Mouse (Mus musculus): ENCODE data around the gene Apobec4.

GRCm38 (mm10) chr1:152761791-152762190 is 11.4 kb downstream of the Apobec4 start:
- TF ChIP-seq CTCF (IDR thresholded peaks at IDR 0.05; ENCODE audit: borderline replicate concordance, insufficient read depth, low read length), result no peak
- no peak for TF ChIP-seq POLR2A (IDR thresholded peaks at IDR 0.05; ENCODE audit: low read depth, low read length)
